In the genomic region with DNA sequence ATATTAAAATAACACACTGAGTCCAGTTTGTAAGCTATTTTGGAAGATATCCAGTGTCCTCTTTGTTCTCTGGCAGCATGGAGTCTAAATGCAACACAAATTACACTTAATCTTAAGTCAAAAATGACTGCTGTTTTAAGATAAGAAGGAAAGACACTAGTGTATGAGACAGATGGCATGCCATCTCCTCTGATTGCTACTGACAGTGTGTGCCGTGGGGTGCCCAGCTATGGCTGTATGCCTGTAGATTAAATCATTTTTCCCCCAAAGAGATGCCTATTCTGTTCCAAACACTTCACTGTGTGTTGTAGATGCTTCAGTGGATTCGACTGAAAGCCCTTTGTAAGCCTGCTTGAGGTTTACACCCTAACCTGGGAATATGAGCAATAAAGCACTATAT, we compare ENCODE assay signal across 16 mouse cellular contexts. TPM values are rescaled to one million over a fixed set of nuclear protein-coding genes. Genes with fewer than 3 reads are reported as not detected.
A peak's percentile ranks its signal among the peaks of the same experiment; 100 is the strongest.
DNase-seq lines count a peak whose midpoint lies in the region; ATAC-seq lines count a peak whose summit lies in the region.
"Had no signal": no experiment of that assay in that cellular context is flagged by ENCODE, and none has a peak within 500 bp of the region (broad histone marks: within the 10 kb centered on the region; RNA-seq: fewer than 3 reads in every experiment).

No protein-coding gene starts in this region.

- no peak overlapping the region for H3K4me2 ChIP-seq in forebrain, embryonic 15.5 days (replicated peaks)
- H3K4me2 ChIP-seq in forebrain, embryonic 12.5 days, result no peak overlapping the region
- no peak overlapping the region for H3K4me2 ChIP-seq in neural tube, embryonic 15.5 days
- H3K4me2 ChIP-seq: heart, embryonic 11.5 days; kidney, embryonic 15.5 days; limb, embryonic 13.5 days; midbrain, embryonic 13.5 days had no signal

- no peaks in the 10 kb centered on the region for H3K27me3 ChIP-seq in forebrain, embryonic 15.5 days
- no peaks in the 10 kb centered on the region for H3K27me3 ChIP-seq in forebrain, embryonic 12.5 days
- no peaks in the 10 kb centered on the region for H3K27me3 ChIP-seq in neural tube, embryonic 15.5 days (replicated peaks)
- H3K27me3 ChIP-seq: kidney, embryonic 15.5 days; limb, embryonic 13.5 days; midbrain, embryonic 13.5 days had no signal

- ATAC-seq in forebrain, embryonic 15.5 days (replicated peaks), result peak; percentile 53; the same call in 1 of the 2 replicates
- ATAC-seq in forebrain, embryonic 12.5 days (ENCODE audit: low FRiP score), result no peak
- ATAC-seq in neural tube, embryonic 15.5 days (ENCODE audit: low FRiP score), result no peak
- ATAC-seq: midbrain, embryonic 13.5 days had no signal

- H3K4me1 ChIP-seq in forebrain, embryonic 15.5 days, result no peaks in the 10 kb centered on the region
- no peaks in the 10 kb centered on the region for H3K4me1 ChIP-seq in forebrain, embryonic 12.5 days
- H3K4me1 ChIP-seq in neural tube, embryonic 15.5 days, result peaks cover 30% of the 10 kb centered on the region
- H3K4me1 ChIP-seq: kidney, embryonic 15.5 days; limb, embryonic 13.5 days; midbrain, embryonic 13.5 days had no signal

- no peak for DNase-seq in neural tube, embryonic 10.5 days (ENCODE audit: extremely low spot score, low spot score)
- DNase-seq in cerebellum, postnatal 36 days, result peak; percentile 35 to 51
- DNase-seq in frontal cortex, postnatal 10 days (ENCODE audit: low spot score in 2 of 2), result no peak
- DNase-seq in kidney, postnatal 10 days, result no peak
- no peak for DNase-seq in lung, postnatal 14 days
- DNase-seq: gastrocnemius, postnatal 36 days; lung, postnatal 10 days; right cerebral cortex, postnatal 14 days; thymus, postnatal 4 days had no signal

- H3K9ac ChIP-seq in forebrain, embryonic 15.5 days (replicated peaks), result no peak overlapping the region
- no peak overlapping the region for H3K9ac ChIP-seq in forebrain, embryonic 12.5 days
- H3K9ac ChIP-seq in neural tube, embryonic 15.5 days (replicated peaks), result no peak overlapping the region
- H3K9ac ChIP-seq: kidney, embryonic 15.5 days; limb, embryonic 13.5 days; midbrain, embryonic 13.5 days had no signal

- no peaks in the 10 kb centered on the region for H3K36me3 ChIP-seq in forebrain, embryonic 15.5 days
- no peaks in the 10 kb centered on the region for H3K36me3 ChIP-seq in forebrain, embryonic 12.5 days (replicated peaks)
- H3K36me3 ChIP-seq in neural tube, embryonic 15.5 days, result no peaks in the 10 kb centered on the region
- H3K36me3 ChIP-seq: kidney, embryonic 15.5 days; limb, embryonic 13.5 days; midbrain, embryonic 13.5 days had no signal

- 0 out of 2 replicates have a peak overlapping the region, but pooled peaks have one; percentile 44 for H3K27ac ChIP-seq in forebrain, embryonic 15.5 days (replicated peaks)
- no peak overlapping the region for H3K27ac ChIP-seq in forebrain, embryonic 12.5 days
- H3K27ac ChIP-seq in neural tube, embryonic 15.5 days (replicated peaks), result 0 out of 2 replicates have a peak overlapping the region, but pooled peaks have one; percentile 3
- H3K27ac ChIP-seq: kidney, embryonic 15.5 days; limb, embryonic 13.5 days; midbrain, embryonic 13.5 days had no signal

- no peaks in the 10 kb centered on the region for H3K9me3 ChIP-seq in forebrain, embryonic 15.5 days
- H3K9me3 ChIP-seq in forebrain, embryonic 12.5 days, result no peaks in the 10 kb centered on the region
- H3K9me3 ChIP-seq in neural tube, embryonic 15.5 days (replicated peaks), result no peaks in the 10 kb centered on the region
- H3K9me3 ChIP-seq: limb, embryonic 13.5 days; midbrain, embryonic 13.5 days had no signal

- 49% methylated on average over 2 of the region's 2 CpGs for WGBS in forebrain, embryonic 15.5 days
- 80% methylated on average over 2 of the region's 2 CpGs for WGBS in forebrain, embryonic 12.5 days
- WGBS in neural tube, embryonic 15.5 days, result 54% methylated on average over 2 of the region's 2 CpGs

- no peak overlapping the region for H3K4me3 ChIP-seq in forebrain, embryonic 15.5 days
- no peak overlapping the region for H3K4me3 ChIP-seq in forebrain, embryonic 12.5 days (replicated peaks)
- no peak overlapping the region for H3K4me3 ChIP-seq in neural tube, embryonic 15.5 days (replicated peaks)
- H3K4me3 ChIP-seq: kidney, embryonic 15.5 days; limb, embryonic 13.5 days; midbrain, embryonic 13.5 days had no signal

RNA-seq across cellular contexts. Expression of gene Tmcc3, which starts 59.5 kb away (rescaled TPM):
- 6.2 and 7.5 TPM in 2 replicates for polyA plus RNA-seq in forebrain, embryonic 15.5 days (2015; fragmentation: Nextera tagmentation; extraction: Ambion mirVana)
- 5.2 and 5.3 TPM in 2 replicates for polyA plus RNA-seq in forebrain, embryonic 12.5 days (2016; fragmentation: Nextera tagmentation; extraction: Ambion mirVana)
- 17.6 and 18.4 TPM in 2 replicates for polyA plus RNA-seq in neural tube, embryonic 15.5 days (2015; fragmentation: Nextera tagmentation; extraction: Ambion mirVana)

Comparison
In these comparisons a context has a peak if more than half of its experiments do, and no peak if none do; other contexts are left out.
1. DNase-seq: peak in cerebellum, postnatal 36 days (2 of 2); none in neural tube, embryonic 10.5 days (single experiment), frontal cortex, postnatal 10 days (0 of 2), kidney, postnatal 10 days (single experiment) and lung, postnatal 14 days (single experiment).